Mouse (Mus musculus): Measurements from ENCODE around the gene Ocrl. TPM values are rescaled to one million over a fixed set of nuclear protein-coding genes. Genes with fewer than 3 reads are reported as not detected.

Ocrl gene
- total and polyA plus RNA-seq, 2 experiments from 2014 or later, result 30.9 to 38.8 TPM

DNA sequence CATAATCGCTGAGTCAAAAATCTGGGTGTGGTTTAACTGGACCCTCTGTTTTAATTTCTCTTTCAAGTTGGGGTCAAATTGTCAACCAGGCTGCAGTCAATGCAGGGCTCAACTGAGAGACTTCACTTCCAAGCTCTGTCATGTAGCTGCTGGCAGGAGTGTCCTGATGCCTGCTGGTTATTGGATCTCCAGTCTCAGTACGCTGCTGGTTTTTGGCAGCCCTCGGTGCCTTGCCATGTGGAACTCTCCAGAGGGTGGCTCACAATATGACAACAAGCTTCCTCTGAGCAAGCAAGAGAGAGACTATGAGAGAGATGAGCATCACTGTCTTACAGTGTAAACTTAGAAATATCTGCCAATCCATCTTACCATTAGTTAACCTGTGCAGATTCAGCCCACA, 99.5 kb downstream of the Ocrl start:
- DNase-seq (ENCODE audit: low spot score), result no peak
- WGBS, result 90% methylated on average over 3 of the region's 3 CpGs

More for the DNA sequence above, 99.5 kb downstream of the Ocrl start:
- Histone ChIP-seq H3K4me3 (ENCODE audit: low read depth, low read length) (no peak overlapping the region), H3K27me3 (ENCODE audit: insufficient read depth, low read length) (no peaks in the 10 kb centered on the region), H3K36me3 (ENCODE audit: insufficient read depth, low read length) (no peaks in the 10 kb centered on the region), H3K4me2 (ENCODE audit: low read depth, low read length, poor library complexity, severe bottlenecking) (no peak overlapping the region), H3K9ac (replicated peaks; ENCODE audit: low read length, poor library complexity, severe bottlenecking) (no peak overlapping the region), H3K9me3 (ENCODE audit: low read length) (no peaks in the 10 kb centered on the region), H3K27ac (ENCODE audit: low read depth, low read length) (no peak overlapping the region), H3K4me1 (ENCODE audit: insufficient read depth, low read length) (peaks cover 3% of the 10 kb centered on the region; the same call in 1 of the 2 replicates)
- no peak for ATAC-seq (ENCODE audit: low FRiP score)
- TF ChIP-seq CTCF (IDR thresholded peaks at IDR 0.05), result no peak

Other genes starting within 250 kb of the Ocrl start
- gene Smarca1, start 19.4 kb upstream of the Ocrl start, total RNA-seq (2014; rRNA removed), result 42.0 and 50.0 TPM in 2 replicates
- 27.8 and 31.3 TPM in 2 replicates for gene Smarca1, start 19.4 kb upstream of the Ocrl start, polyA plus RNA-seq (2015; fragmentation: Nextera tagmentation; extraction: Ambion mirVana)
- gene Apln, start 122.5 kb downstream of the Ocrl start, total RNA-seq (2014; rRNA removed), result 5.9 and 9.2 TPM in 2 replicates
- 1.0 and 1.3 TPM in 2 replicates for gene Apln, start 122.5 kb downstream of the Ocrl start, polyA plus RNA-seq (2015; fragmentation: Nextera tagmentation; extraction: Ambion mirVana)
- gene Xpnpep2, start 196.3 kb downstream of the Ocrl start, total RNA-seq (2014; rRNA removed), result 3.3 and 6.3 TPM in 2 replicates
- gene Xpnpep2, start 196.3 kb downstream of the Ocrl start, polyA plus RNA-seq (2015; fragmentation: Nextera tagmentation; extraction: Ambion mirVana), result 0.79 and 0.85 TPM in 2 replicates
- 0.22 and 0.76 TPM in 2 replicates for gene Sash3, start 234.0 kb downstream of the Ocrl start, total RNA-seq (2014; rRNA removed)
- 1.0 and 1.2 TPM in 2 replicates for gene Sash3, start 234.0 kb downstream of the Ocrl start, polyA plus RNA-seq (2015; fragmentation: Nextera tagmentation; extraction: Ambion mirVana)

Measured in midbrain, postnatal 0 days (tissue).